ENCODE assay signal across 8 mouse cellular contexts in genomic region chr4:150745529-150746429, GRCm38 (mm10).
A peak's percentile ranks its signal among the peaks of the same experiment; 100 is the strongest.
DNase-seq lines count a peak whose midpoint lies in the region; ATAC-seq and TF ChIP-seq lines count a peak whose summit lies in the region.

No protein-coding gene starts in this region.

- H3K4me2 ChIP-seq in forebrain, embryonic 13.5 days, result no peak overlapping the region
- H3K4me2 ChIP-seq in limb, embryonic 14.5 days (replicated peaks; ENCODE audit: low read depth, low read length, severe bottlenecking), result no peak overlapping the region

- intact Hi-C loops in gastrocnemius, postnatal 14 days (cut with DNase I; ENCODE audit: low total_unique reads), result no loop called here

- TF ChIP-seq POLR2A in limb, embryonic 14.5 days (IDR thresholded peaks at IDR 0.05; ENCODE audit: borderline replicate concordance, extremely low read depth, insufficient read depth, insufficient read length), result no peak

- no peaks in the 10 kb centered on the region for H3K9me3 ChIP-seq in forebrain, embryonic 13.5 days (replicated peaks)
- H3K9me3 ChIP-seq in limb, embryonic 14.5 days (ENCODE audit: control insufficient read depth, low read length), result no peaks in the 10 kb centered on the region

- H3K4me1 ChIP-seq in forebrain, embryonic 13.5 days, result peaks cover 11% of the 10 kb centered on the region; the same call in 1 of the 2 replicates
- H3K4me1 ChIP-seq in limb, embryonic 14.5 days (ENCODE audit: control insufficient read depth, insufficient read depth, low read length), result peaks cover 13% of the 10 kb centered on the region

- no peaks in the 10 kb centered on the region for H3K36me3 ChIP-seq in forebrain, embryonic 13.5 days (ENCODE audit: poor library complexity, severe bottlenecking)
- H3K36me3 ChIP-seq in limb, embryonic 14.5 days (ENCODE audit: control insufficient read depth, insufficient read depth, low read length), result no peaks in the 10 kb centered on the region

- 0 out of 2 replicates have a peak overlapping the region, but pooled peaks have one; percentile 25 for H3K27ac ChIP-seq in forebrain, embryonic 13.5 days
- no peak overlapping the region for H3K27ac ChIP-seq in limb, embryonic 14.5 days (replicated peaks; ENCODE audit: low read depth, low read length)

- peak; percentile 19 for DNase-seq in gastrocnemius, postnatal 14 days
- DNase-seq in gastrocnemius, adult 8-10 months (ENCODE audit: low spot score in 2 of 2), result no peak
- DNase-seq in induced T-regulatory cell, adult 2 months (ENCODE audit: low read depth), result peak; percentile 63
- DNase-seq in limb, embryonic 14.5 days (ENCODE audit: low spot score), result peak; percentile 82
- DNase-seq in naive thymus-derived CD4-positive, alpha-beta T cell, adult 2 months (ENCODE audit: low read depth), result peak; percentile 64

- no peak overlapping the region for H3K9ac ChIP-seq in forebrain, embryonic 13.5 days
- no peak overlapping the region for H3K9ac ChIP-seq in limb, embryonic 14.5 days (ENCODE audit: low read depth, low read length, severe bottlenecking)

- ATAC-seq in activated CD4-positive, CD25-positive, alpha-beta regulatory T cell, adult 4 months, result peak; percentile 85
- ATAC-seq in forebrain, embryonic 13.5 days, result peak; percentile 51; the same call in 1 of the 2 replicates
- ATAC-seq in limb, embryonic 14.5 days (ENCODE audit: low FRiP score, low read depth), result peak; percentile 70; the same call in 1 of the 2 replicates
- ATAC-seq in megakaryocyte, adult 5-6 weeks (ENCODE audit: poor library complexity, severe bottlenecking), result no peak

- H3K27me3 ChIP-seq in forebrain, embryonic 13.5 days, result no peaks in the 10 kb centered on the region
- no peaks in the 10 kb centered on the region for H3K27me3 ChIP-seq in limb, embryonic 14.5 days (ENCODE audit: control insufficient read depth, insufficient read depth, low read length)

- WGBS in forebrain, embryonic 13.5 days, result 66% methylated on average over 7 of the region's 7 CpGs
- WGBS in limb, embryonic 14.5 days, result 42% methylated on average over 7 of the region's 7 CpGs

- H3K4me3 ChIP-seq in forebrain, embryonic 13.5 days, result no peak overlapping the region
- no peak overlapping the region for H3K4me3 ChIP-seq in limb, embryonic 14.5 days (replicated peaks; ENCODE audit: low read length)

Comparison
In these comparisons a context has a peak if more than half of its experiments do, and no peak if none do; other contexts are left out.
1. DNase-seq: peak in gastrocnemius, postnatal 14 days (single experiment), induced T-regulatory cell, adult 2 months (single experiment), limb, embryonic 14.5 days (single experiment) and naive thymus-derived CD4-positive, alpha-beta T cell, adult 2 months (single experiment); none in gastrocnemius, adult 8-10 months (0 of 2).